Mouse (Mus musculus): ENCODE results near the gene Umodl1.

- no peak for TF ChIP-seq CTCF (IDR thresholded peaks at IDR 0.05)
- peak; percentile 21; the same call in 1 of the 2 replicates for TF ChIP-seq EP300 (IDR thresholded peaks at IDR 0.05)
Observed at GRCm38 (mm10) chr17:31038381-31038780, 83.9 kb downstream of the Umodl1 start.

All from lung, postnatal 0 days (tissue).